Mouse (Mus musculus) layer of hippocampus, adult 9-10 months (tissue): ENCODE measurements around the gene Slc50a1.

ENCODE experiments used
- DNase-seq: peaks from one replicate; pipeline ENCODE4 v3.0.0; 2022; ENCODE audit warnings: low spot score

Slc50a1 gene

DNA sequence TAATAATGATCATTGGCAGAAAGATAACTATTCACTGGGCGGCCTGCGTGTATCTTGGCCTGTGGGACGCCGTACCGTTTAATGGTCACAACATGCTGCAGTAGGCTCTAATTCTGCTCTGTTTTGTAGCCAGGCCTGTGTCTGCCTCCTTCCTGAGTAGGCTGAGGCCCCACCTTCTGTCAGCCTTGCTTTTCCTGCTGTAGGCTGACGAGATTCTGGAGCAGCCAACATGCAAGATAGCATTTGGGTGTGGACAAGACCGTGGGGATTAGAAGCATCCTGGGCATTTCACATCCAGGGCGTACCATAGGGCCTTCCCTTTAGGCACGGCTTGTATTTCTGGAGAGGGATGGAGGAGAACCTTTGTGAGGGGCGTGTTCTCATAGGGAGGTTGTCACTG, 8.0 kb downstream of the Slc50a1 start:
- no peak for DNase-seq

DNA sequence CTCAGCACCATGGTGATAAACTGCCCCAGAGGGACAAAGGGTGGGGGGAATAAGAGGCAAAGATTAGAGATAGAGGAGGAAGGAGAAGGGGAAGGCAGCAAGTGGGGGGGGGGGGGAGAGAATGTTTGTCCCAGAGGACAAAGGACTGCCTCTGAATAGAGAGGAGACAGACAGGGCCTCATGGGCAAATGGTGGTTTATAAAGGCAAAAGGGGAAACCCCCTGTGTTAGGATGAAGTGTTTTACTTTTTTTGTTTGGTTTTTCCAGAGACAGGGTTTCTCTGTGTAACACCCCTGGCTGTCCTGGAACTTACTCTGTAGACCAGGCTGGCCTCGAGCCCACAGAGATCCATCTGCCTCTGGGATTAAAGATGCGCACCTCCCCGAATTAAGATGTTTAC, 10.2 kb downstream of the Slc50a1 start:
- DNase-seq, result no peak

DNA sequence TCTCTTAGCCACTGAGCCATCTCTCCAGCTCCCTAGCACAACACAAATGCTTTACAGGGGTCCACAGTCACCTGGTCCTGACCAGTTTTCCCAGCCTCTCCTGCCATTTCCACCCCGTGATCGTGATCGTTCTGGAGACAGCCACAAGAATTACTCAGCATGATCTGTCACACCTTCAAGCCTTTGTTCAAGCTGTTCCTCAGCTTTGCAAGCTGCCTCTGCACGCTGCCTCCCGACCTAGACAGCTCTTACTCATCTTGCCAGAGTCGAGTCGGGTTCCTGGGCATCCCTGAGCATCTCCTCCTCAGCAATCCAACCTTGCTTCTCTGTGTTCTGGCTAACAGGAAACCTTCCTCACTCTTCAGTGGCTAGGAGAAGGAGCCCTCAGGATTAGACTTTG, 11.3 kb downstream of the Slc50a1 start, which contains the start of gene Dpm3:
Gene Dpm3 (plus strand): TSS at position 283 of the 400 bp plus-strand sequence.
- DNase-seq, result no peak

DNA sequence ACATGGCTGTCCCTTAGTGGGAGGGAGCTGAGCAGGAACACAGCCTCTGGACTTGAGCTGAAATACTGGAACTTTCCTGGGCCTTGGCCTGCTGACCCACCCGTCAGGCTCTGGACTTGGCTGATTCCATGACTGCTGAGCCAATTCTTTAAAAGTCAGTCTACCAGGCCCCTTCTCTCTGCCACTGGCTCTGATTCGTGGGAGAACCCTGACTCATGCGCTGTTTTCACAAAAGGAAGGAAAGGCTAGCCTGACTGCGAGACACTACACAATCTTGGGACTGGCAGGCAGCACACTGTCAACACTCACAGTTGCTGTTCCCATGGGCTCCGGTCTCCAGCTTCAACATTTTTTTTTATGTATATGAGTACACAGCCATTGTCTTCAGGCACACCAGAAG, 14.2 kb downstream of the Slc50a1 start:
- no peak for DNase-seq

DNA sequence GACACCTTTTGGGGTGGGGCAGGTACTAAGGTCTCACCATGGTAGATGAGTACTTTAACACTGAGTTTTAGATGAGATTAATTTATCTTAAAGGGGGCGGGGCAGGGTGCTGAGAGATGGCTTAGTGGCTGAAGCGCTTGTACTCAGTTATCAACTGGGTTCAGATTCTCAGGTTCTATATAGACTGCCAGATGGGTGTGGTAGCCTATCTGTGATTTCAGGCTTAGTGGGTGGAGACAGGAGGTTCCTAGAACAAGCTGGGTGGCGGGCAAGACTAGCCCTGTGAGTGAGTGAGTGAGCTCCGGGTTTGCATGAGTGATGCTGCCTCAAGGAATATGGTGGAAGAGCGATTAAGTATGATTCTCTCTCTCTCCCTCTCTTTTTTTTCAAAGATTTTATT, 15.4 kb downstream of the Slc50a1 start:
- no peak for DNase-seq

DNA sequence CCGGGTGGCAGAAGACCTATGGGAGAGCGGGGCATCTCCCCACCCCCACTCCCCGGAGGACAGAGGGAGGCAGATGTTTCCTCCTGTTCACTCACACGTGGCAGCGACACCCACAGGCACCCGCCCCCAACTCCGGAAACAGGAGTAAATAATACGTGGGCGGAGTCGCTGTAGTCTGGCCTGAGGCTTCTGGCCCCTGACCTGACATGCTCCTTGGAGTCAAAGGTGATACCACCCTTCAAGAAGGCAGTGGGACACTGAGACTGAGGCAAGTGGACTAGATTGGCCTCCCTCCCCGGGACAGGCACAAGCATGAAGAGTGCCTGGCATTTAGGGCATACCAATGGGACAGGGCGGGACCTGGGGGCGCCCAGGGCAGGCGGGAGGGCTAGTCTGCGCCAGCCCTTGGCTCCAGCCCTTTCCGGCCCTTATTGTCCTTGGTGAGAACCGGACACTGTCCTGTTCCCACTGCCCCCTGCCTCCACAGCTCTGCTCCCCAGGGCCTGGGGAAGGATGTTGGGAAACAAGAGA, 18.9 kb downstream of the Slc50a1 start:
- no peak for DNase-seq

DNA sequence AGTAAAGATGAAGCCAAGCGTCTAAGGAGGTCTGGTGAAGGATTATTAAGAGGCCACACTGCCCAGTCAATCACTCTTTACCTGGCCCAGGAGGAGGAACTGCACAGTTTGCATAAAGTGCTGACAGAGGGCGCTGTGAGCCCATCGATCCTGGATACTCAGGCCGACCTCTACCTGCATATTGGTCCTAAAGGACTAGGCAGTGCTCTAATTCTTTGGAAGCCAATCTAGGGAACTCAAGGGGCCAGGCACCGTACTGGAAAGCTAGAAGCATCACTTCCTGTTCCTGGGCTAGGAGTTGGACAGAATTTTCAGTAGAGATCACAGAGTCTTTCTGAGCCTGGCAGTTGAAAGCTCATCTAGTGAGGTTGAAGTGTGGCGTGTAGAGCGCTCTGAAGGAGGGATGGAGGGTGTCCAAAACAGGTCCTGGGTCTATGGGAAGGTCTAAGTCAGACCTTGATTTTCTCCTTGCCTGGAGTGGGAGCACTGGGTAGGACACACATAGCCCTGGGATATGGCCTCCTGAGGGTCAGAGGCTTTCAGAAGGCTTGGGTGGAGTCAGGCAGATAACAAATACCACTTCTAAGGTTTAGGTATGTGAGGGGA, 19.8 kb downstream of the Slc50a1 start:
- DNase-seq, result no peak

DNA sequence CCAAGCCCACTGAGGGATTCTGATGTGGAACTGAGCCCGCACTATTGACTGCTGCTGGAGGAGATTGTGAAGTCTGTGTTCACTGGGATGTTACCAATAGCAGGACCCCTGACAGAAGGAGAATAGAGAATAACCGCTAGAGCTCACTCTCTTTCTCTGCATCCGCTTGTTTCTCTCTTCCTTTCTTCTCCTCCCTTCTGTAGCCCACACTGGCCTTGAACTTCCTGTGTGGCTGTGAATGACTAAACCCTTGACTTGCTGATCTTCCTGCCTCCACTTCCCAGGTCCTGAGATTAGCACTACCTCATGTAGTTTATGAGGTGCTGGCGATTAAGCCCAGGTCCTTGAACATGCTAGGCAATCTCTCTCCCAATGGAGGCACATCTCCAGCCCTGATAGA, 22.9 kb downstream of the Slc50a1 start:
- DNase-seq, result no peak

DNA sequence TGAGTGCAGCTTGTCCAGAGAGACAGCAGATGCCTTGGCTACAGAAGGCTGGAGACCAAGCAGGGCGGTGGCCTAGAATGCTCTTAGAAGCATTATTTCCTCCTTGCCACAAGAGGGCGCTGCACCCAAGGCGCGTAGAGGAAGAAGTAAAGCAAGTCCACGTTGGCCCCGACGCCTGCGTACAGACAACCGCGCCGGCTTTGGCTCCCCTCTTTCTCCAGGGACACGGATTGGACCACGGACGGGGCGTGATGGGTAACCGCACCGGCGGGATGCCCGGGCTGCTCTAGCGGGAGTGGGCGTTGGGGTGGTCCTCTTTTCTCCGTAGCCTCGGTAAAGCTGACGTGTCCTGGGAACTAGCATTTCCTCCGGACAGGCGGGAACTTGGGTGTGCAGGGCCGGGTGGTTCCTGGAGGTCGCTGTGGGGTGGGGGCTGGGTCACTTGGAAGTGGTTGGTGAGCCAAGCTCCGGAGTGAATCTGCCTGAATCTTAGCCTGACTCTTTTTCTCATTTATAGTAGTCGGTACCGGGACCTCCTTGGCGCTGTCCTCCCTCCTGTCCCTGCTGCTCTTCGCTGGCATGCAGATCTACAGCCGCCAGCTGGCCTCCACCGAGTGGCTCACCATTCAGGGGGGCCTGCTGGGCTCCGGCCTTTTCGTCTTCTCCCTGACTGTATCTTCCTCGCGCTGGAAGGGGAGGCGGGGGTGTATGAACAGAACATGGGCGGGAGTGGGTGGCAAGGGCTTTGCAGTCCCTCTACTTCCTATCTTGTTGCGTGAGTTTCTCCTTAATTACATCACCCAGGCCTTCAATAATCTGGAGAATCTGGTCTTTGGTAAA, 23.9 kb downstream of the Slc50a1 start, which contains the start of gene Trim46:
Gene Trim46 (minus strand): TSS at position 49 of the 840 bp plus-strand sequence.
- DNase-seq, result no peak

DNA sequence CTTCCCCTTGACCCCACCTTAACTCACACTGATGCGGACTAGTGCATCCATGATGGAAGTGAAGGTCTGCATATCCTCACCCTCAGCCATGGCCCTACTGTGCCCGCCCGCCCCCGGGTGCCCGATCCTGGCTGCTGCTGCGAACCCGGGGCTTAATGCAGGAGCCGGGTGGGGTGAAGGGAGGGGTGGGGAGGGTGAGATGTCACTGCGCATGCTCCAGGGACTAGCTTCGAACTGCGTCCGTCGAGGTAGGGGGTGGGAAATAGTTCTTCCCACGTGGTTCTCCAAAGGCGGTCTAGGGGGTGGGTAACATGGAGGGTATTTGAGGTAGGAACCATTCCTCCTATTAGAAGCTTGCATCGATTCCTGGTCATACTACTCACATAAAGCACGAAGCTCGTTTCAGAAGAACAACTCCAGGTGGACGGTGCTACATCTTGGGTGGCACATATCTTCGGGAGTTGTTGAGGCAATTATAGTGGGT, 24.6 kb downstream of the Slc50a1 start, which contains the start of gene Krtcap2:
Gene Krtcap2 (plus strand): TSS at position 279 of the 484 bp plus-strand sequence.
- DNase-seq, result no peak

DNA sequence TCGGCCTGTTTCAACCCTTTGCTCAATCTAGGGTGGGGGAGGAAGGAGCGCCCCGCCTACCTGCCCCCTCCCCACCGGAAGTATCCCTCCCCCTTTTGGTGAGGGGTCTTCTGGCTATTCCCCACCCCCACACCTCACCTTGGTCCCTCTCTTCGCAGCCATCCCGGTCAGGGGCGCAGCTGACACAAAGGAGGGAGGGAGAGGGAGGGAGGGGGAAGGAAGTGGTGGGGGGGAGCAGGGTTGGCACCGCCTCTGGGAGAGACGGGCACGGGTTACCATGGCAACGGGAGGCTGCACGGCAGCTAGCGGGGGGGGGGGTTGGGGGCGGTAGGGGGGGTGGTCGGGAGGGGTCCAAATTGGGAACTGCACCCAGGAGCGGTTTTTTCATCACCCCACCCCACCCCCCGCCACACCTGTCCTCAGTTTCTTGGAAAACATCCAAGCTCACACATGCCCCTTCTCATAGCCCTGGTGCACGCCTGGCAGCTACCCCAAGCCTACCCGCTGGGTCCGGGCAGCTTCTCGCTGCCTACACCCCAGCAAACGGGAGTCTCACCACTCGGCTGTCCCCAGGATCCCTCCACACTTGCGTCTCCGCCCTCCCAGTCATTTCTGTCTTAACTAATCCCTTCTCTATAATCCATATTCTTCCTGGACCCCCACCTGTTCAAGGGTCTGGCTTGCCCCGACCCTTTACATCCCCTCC, 25.2 kb downstream of the Slc50a1 start:
- no peak for DNase-seq

DNA sequence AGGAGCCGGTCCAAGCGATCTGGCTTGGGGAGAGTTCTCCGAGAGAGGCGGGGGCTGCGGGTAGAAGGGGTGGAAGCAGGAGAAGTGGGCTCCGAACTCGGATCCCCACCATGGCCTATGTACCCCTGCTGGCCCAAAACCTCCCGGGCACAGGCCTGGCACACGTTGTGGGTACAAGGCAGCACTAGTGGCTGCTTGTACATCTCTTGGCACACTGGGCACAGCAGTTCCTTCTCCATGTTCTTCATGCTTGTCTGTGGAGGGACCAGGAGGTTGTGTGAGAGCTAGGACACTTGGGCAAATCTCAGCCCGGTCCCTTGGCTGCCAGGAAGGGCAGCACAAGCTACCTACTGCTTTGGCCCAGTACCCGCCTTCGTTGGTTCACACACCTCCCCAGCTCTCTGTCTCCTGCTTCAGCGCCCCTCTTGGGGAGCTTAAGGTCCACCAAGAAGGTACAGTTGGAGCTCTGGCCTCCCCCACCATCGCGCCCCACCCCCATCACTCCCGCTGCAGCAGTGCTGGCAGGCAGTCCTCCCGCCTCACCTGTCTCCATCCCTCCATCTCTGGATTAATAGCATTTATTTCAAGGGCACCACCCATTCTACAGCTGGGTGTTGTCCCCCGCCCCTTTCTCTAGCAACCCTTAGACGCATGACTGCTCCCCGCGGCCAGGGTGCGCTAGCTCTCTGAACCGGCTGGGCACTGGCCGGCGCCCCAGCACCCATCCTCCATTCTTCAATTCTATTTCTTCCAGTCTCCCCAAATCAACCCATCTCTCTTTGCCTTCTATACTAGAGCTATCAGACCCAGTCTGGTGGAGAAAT, 26.0 kb downstream of the Slc50a1 start:
- no peak for DNase-seq

DNA sequence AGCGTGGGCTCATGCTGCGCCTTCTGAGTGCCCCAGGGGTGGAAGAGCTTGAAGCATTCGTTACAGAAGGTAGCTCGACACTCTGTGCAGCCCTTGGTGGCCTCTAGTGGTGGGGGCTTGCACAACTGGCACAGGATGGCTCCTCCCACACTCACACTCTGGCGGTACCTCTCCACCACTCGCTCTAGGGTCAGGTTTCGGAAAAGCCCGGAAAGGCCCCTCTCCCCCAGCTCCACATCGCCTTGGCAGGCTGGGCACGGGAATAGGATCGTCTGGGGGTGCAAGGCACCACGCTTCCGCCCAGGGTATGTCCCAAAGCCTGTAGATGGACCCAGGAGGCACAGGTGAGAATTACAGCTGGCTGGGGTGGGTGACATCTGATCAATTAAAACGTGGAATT, 26.8 kb downstream of the Slc50a1 start:
- no peak for DNase-seq

DNA sequence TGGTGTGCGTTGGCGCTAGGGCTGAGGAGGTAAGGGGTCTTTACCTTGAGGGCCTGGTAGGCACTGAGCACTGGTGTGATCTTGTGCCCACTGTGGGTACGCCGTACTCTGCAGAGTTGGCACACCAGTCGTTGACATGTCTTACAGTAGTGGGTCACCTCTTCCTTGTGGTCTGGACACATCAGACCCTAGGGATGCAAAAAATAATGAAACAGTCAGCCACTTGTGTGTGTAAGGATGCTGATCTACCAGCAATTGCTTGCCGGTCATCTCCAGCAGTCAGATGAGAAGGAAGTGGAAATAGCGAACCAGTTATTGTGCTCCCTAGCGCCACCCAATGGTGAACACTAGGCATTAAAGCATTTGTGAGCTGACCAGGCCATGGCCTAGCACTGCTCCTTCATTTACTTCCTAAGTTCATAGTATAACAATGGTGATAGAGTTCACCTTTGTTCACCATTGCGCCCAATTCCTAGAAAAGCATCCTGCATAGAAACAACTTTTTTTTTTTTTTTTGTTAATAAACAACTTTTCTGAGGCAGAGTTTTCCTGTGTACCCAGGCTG, 28.0 kb downstream of the Slc50a1 start:
- DNase-seq, result no peak

DNA sequence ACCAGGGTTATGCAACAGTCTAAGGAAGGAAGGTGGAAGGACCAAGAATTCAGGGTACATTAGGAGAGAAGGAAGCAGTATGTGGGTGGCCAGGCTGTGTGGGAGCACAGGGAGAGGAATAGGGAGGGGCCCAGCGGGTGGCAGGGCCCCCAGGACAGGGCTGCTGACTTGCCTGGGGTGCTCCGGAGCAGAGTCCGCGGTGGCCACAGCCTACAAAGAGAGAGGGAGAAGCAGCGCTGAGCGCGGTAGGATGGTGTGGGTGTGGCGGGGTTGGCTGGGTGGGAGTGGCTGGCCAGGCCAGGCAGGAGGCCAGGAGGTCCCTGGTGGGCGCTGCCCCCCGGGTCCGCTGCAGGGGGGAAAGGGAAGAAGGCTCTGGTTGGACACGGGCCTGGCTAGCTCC, 31.9 kb downstream of the Slc50a1 start:
- DNase-seq, result no peak

DNA sequence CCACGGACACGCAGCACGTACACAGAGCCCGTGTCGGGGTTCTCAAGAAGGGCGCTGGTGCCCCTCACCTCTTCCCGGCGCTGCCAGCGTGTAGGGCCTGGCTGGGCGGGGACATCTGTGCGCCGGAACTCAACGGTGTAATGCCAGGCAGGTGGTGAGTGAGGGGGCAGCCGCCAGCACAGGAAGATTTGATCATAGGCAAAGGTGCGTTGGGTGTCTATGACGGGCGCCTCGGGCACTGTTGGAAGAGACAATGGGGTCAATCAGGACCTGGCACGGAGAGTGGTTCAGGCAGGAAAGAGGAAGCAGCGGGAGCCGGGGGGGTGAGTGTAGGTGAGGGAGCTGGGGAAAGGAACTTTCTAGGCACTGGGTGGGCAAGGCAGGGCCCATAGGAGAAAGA, 32.7 kb downstream of the Slc50a1 start:
- DNase-seq, result no peak

DNA sequence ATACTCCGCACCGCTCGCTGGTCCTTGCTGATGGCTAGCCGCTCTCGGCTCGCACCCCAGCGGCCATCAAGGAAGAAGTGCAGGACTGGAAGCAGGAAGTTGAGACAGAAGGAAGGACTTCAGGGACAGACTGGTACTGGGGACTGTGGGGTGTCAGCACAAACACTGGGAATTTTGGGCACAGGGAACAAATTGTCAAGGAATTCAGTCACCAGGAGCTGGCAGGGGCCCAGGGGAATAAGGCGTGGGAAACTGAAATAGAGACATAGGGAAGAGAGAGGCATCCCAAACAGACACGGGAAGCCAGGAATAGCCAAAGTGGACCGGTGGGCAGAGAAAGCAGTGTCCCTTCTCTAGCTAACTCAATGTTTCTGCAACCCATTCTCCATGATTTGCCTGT, 33.9 kb downstream of the Slc50a1 start:
- DNase-seq, result no peak

DNA sequence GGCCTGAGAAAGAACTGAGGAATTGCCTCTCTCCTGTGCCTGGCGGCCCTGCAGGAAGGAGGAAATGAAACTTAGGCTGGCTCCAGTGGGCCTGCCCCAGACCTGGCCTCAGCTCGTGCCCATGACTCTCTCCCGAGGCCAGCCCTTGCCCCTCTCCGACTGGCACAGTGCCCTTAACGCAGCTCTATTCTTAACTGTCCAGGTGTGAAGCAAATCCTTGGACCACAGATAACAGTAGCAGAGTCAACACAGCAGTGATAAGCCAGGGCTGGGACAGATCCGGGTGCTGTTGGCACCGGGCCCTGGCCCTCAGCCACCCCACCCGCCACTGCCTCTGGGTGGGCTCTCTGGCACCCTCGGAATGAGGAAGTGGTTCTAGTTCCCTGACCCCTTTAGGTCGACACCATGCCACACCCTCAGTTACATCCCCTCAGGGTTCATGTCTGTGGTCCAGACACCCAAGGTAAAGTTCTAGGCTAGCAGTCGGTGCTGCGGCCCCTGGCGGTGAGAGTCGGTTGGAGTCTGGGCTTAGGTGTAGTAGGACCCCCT, 36.7 kb downstream of the Slc50a1 start:
- no peak for DNase-seq

DNA sequence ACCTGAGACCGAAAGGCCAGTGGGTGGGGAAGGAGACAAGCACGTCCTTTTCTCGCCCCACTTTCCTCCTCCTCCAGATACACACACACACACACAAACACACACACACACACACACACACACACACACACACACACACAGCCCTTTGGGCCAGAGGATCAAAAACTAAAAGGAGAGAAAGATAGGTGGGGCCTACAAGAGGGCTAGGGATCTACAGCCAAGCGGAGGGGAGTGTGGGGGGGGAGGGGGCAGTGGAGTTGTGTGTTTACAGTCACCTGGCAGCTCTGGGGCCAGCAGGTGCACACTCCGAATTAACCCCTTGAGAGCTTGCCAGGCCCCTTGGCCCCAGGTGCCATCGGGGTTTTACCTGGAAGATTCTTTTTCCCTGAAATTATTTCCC, 37.8 kb downstream of the Slc50a1 start:
- no peak for DNase-seq

DNA sequence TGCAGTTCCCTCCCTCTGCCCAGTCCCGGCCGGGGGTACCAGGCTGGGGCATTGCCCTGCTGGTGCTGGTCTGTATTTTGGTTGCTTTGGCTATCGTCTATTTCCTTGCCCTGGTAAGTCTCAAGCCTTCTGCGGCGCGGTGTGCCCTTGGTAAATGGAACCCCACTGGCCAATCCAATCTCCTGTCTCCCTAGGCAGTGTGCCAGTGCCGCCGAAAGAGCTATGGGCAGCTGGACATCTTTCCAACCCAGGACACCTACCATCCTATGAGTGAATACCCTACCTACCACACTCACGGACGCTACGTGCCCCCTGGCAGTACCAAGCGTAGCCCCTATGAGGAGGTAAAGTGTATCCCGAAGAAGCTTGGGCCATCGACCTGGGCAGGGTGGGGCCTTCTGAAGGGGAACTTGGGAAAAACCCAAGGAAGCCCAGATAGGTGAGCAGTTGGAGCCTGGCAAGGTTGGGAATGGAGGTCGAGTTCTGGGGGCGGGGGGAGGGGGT, 38.5 kb downstream of the Slc50a1 start:
- DNase-seq, result no peak

DNA sequence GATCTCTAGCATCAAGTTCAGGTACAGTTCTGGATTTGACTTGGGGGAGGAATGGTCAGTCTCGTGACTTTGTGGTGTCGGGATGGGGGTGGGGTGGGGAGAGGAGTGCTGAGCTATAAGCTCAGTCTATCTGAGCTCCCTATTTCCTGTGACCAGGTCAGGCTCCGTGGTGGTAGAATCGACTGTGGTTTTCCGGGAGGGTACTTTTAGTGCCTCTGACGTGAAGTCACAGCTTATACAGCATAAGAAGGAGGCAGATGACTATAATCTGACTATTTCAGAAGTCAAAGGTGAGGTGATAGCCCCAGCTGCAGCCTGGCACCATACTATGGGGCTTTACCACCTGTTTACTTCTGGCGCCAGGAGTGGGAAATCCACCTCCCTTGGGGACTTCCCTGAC, 39.0 kb downstream of the Slc50a1 start:
- no peak for DNase-seq
